Mouse (Mus musculus): Measurements from ENCODE around the gene Ugt1a7c.

- TF ChIP-seq CTCF (conservative IDR thresholded peaks at IDR 0.05 in 1 of 2, IDR thresholded peaks at IDR 0.05 in 1 of 2; ENCODE audit: low read depth in 2 of 2, low read length in 2 of 2): no peak
- TF ChIP-seq CHD2 (IDR thresholded peaks at IDR 0.05; ENCODE audit: low read length): no peak
- TF ChIP-seq UBTF (IDR thresholded peaks at IDR 0.05; ENCODE audit: low read depth, low read length): no peak
- no peak for TF ChIP-seq POLR2A (IDR thresholded peaks at IDR 0.05; ENCODE audit: low read depth, low read length)
- no peak for TF ChIP-seq USF1 (IDR thresholded peaks at IDR 0.05; ENCODE audit: low read depth, low read length)
- TF ChIP-seq MAFK (IDR thresholded peaks at IDR 0.05; ENCODE audit: insufficient replicate concordance, low read length): no peak
- TF ChIP-seq MAX (IDR thresholded peaks at IDR 0.05; ENCODE audit: low read length): no peak
- no peak for TF ChIP-seq RAD21 (IDR thresholded peaks at IDR 0.05; ENCODE audit: low read depth, low read length)
- no peak for TF ChIP-seq POLR2AphosphoS2 (IDR thresholded peaks at IDR 0.05; ENCODE audit: low read depth, low read length)
- no peak for TF ChIP-seq ZKSCAN1 (IDR thresholded peaks at IDR 0.05; ENCODE audit: borderline replicate concordance, low read depth, low read length)
- no peak for TF ChIP-seq IRF4 (IDR thresholded peaks at IDR 0.05; ENCODE audit: low read depth, low read length)
- no peak for TF ChIP-seq ZMIZ1 (IDR thresholded peaks at IDR 0.05; ENCODE audit: low read depth, low read length)
Measured at GRCm38 (mm10) chr1:88086125-88086524, 8.7 kb upstream of the Ugt1a7c start.

All from CH12.LX (cell line).